Mouse (Mus musculus) stomach, postnatal 0 days (tissue): ENCODE data around the gene Dhcr24. TPM values are rescaled to one million over a fixed set of nuclear protein-coding genes. Genes with fewer than 3 reads are reported as not detected.

Experiments used
- ATAC-seq: fragments of 200-750 bp; cut with Nextera tagmentation; 2 replicates; pipeline ENCODE4 v1.8.0; 2017; ENCODE audit not compliant: low FRiP score, low TSS enrichment
- DNase-seq: peaks from one replicate; pipeline ENCODE4 v3.0.0-alpha.2; 2016; ENCODE audit warnings: low spot score
- H3K27ac ChIP-seq: fragments of 300-500 bp; sonication (generic); replicated peaks from 2 replicates; pipeline ENCODE4 v1.5.1; 2014; ENCODE audit warnings: mild to moderate bottlenecking, control low read depth
- H3K27me3 ChIP-seq: fragments of 300-500 bp; sonication (generic); 2 replicates; pipeline ENCODE4 v1.6.1; 2014; ENCODE audit warnings: low read length; ENCODE audit not compliant: control insufficient read depth, insufficient read depth
- H3K36me3 ChIP-seq: fragments of 300-500 bp; sonication (generic); 2 replicates; pipeline ENCODE4 v1.6.1; 2014; ENCODE audit warnings: low read length, mixed read lengths; ENCODE audit not compliant: control insufficient read depth, insufficient read depth
- H3K4me1 ChIP-seq: fragments of 300-500 bp; sonication (generic); replicated peaks from 2 replicates; pipeline ENCODE4 v1.6.1; 2014; ENCODE audit warnings: antibody characterized with exemption; ENCODE audit not compliant: control insufficient read depth, insufficient read depth
- H3K4me2 ChIP-seq: fragments of 300-500 bp; sonication (generic); replicated peaks from 2 replicates; pipeline ENCODE4 v1.6.1; 2014; ENCODE audit warnings: low read depth, mild to moderate bottlenecking, control low read depth, moderate library complexity
- H3K4me3 ChIP-seq: fragments of 300-500 bp; sonication (generic); 2 replicates; pipeline ENCODE4 v1.5.1; 2014; ENCODE audit warnings: low read depth, low read length, control low read depth
- H3K9ac ChIP-seq: fragments of 300-500 bp; sonication (generic); 2 replicates; pipeline ENCODE4 v1.6.1; 2014; ENCODE audit warnings: mild to moderate bottlenecking, low read length, control low read depth, mixed read lengths
- H3K9me3 ChIP-seq: fragments of 300-500 bp; sonication (generic); 2 replicates; pipeline ENCODE4 v1.6.1; 2016; ENCODE audit warnings: low read length; ENCODE audit not compliant: control insufficient read depth
- CTCF ChIP-seq: IDR thresholded peaks from 2 replicates; pipeline ENCODE4 v1.5.1; 2016; ENCODE audit warnings: antibody characterized with exemption, low read depth, mild to moderate bottlenecking, moderate library complexity
- EP300 ChIP-seq: optimal IDR thresholded peaks from 2 replicates; pipeline ENCODE3; 2016; ENCODE audit warnings: antibody characterized with exemption
- WGBS: fragments of 180-500 bp; shearing (Covaris S2); extraction: QIAGEN DNeasy Blood & Tissue Kit; methylation state at CpG from one replicate; pipeline ENCODE4 v1.1.7; 2014; 5-methylcytosine and 5-hydroxymethylcytosine counted together
- polyA plus RNA-seq: library from polyadenylated mRNA; unstranded; fragments of >200 nt; fragmentation: Nextera tagmentation; extraction: Ambion mirVana; gene quantifications from 2 replicates; pipeline ENCODE4 v1.2.1, GENCODE M21; 2015

The Dhcr24 gene
- polyA plus RNA-seq, 1 experiment from 2014 or later = 7.1 TPM

DNA sequence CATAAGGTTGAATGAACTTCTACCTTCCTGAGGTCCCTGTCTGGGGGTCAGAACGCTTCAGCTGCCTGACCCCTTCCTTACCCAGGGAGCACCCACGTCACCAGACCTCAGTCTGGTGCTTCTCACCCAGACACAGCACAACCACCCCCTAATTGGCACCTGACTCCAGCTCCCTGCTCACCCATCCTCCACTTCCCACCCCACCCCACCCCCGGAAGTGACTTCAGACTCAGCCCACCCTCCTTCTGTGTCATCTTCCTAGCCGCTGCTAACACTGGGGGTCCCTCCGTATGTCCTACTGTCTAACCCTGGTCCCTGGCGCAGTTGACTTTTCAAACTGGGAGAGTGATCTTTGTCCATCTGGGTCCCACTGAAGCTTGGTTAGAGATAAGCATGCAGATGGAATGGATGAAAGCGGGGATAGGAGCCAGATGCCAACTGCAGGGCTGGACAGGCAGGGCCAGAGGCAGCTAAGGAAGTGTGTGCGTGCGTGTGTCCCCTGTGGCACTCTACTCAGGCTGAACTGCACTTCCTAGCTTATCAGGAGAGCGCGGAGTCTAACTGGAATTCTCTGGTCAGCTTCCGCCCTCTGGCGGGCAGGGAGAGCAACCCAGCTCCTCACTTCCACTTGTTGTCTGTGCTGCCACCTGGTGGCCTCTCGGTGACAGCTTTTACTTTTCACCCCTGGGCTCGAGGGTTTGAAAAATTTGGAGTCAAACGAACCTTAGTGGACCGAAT lies 31.3 kb upstream of the Dhcr24 start:
- ATAC-seq = peak; percentile 88
- TF ChIP-seq EP300 = no peak
- TF ChIP-seq CTCF = peak; percentile 100
- no peaks in the 10 kb centered on the region for H3K9me3 ChIP-seq
- H3K4me1 ChIP-seq = no peaks in the 10 kb centered on the region
- H3K36me3 ChIP-seq = no peaks in the 10 kb centered on the region
- H3K27me3 ChIP-seq = no peaks in the 10 kb centered on the region
- WGBS = 15% methylated on average over 17 of the region's 17 CpGs
- no peak overlapping the region for H3K4me3 ChIP-seq
- peak overlapping the region; percentile 31 for H3K4me2 ChIP-seq
- H3K9ac ChIP-seq = no peak overlapping the region
- DNase-seq = peak; percentile 93
- no peak overlapping the region for H3K27ac ChIP-seq

DNA sequence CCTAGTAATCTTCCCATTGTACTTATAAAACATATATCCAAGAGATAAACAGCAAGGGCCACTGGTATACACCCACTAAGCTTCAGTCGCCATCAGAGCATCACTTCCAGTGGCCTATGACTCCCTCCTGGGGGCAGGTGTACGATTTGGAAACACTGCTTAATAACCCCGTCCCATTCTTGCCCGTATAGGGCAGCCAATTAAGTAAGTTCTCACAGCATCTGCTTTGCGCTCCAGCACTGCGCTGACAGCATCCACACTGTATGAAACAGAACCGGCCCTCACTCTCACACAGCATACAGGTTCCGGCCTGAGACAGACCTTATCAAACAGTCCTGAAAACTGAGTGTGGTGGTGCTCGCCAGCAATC lies 30.7 kb upstream of the Dhcr24 start:
- whole genome bisulfite sequencing = 67% methylated on average over 9 of the region's 9 CpGs
- H3K27ac ChIP-seq = no peak overlapping the region
- H3K9me3 ChIP-seq = no peaks in the 10 kb centered on the region
- no peak overlapping the region for H3K9ac ChIP-seq
- H3K27me3 ChIP-seq = no peaks in the 10 kb centered on the region
- ATAC-seq = peak; percentile 31; the same call in 1 of the 2 replicates
- H3K4me1 ChIP-seq = no peaks in the 10 kb centered on the region
- no peak overlapping the region for H3K4me2 ChIP-seq
- H3K36me3 ChIP-seq = no peaks in the 10 kb centered on the region
- H3K4me3 ChIP-seq = no peak overlapping the region
- TF ChIP-seq CTCF (no peak), EP300 (no peak)
- DNase-seq = no peak

GRCm38 (mm10) chr4:106533421-106534080 lies 27.3 kb upstream of the Dhcr24 start:
- no peaks in the 10 kb centered on the region for H3K9me3 ChIP-seq

DNA sequence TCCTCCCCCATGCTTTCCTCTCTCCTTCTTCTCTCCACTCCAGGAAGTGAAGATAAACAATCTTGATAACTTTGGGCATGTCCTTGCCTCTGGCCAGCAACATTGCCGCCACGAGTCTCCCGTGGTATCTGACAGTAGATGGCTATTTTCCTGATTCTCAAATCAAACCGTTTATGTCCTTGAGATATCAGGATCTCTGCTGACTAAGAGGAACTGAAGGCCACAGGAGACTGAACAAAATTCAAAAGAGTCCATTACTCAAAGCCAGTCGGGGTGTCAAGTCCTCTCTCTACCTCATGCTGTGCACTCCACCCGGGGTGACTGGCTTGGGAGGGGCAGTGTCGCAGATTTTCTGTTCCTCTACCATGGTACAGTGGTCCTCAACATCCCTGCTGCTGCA lies 26.6 kb upstream of the Dhcr24 start:
- Histone ChIP-seq H3K4me1 (no peaks in the 10 kb centered on the region), H3K9ac (no peak overlapping the region), H3K27ac (no peak overlapping the region), H3K27me3 (no peaks in the 10 kb centered on the region), H3K4me3 (no peak overlapping the region), H3K9me3 (no peaks in the 10 kb centered on the region), H3K36me3 (no peaks in the 10 kb centered on the region), H3K4me2 (no peak overlapping the region)
- TF ChIP-seq EP300 (no peak), CTCF (no peak)
- ATAC-seq (no peak), DNase-seq (no peak)
- WGBS = 45% methylated on average over 7 of the region's 7 CpGs

More at GRCm38 (mm10) chr4:106533421-106534080, 27.3 kb upstream of the Dhcr24 start:
- DNase-seq (no peak), ATAC-seq (no peak)
- TF ChIP-seq EP300 (no peak), CTCF (peak; percentile 70)
- WGBS = 40% methylated on average over 7 of the region's 7 CpGs
- Histone ChIP-seq H3K4me2 (no peak overlapping the region), H3K4me1 (no peaks in the 10 kb centered on the region), H3K27me3 (no peaks in the 10 kb centered on the region), H3K36me3 (no peaks in the 10 kb centered on the region), H3K27ac (no peak overlapping the region), H3K4me3 (no peak overlapping the region), H3K9ac (no peak overlapping the region)

DNA sequence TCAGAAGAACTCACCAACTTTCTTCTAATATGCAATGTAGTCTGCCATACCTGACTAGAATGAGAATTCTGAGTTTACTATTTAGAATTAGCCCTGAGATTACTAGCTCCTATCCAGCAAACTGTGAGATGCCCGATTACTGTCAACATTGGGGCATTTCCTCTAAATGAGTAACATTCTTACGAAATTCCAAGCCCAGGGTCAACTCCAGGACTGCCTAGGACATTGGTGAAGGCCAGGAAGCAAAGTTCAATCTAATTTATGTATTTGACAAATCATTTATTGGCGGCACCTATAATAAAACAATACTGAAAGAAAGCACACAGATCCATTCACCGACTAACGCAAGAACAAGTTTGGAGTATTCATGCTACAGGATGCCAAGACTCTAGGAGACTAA lies 21.1 kb upstream of the Dhcr24 start:
- Histone ChIP-seq H3K9ac (no peak overlapping the region), H3K27ac (no peak overlapping the region), H3K4me2 (no peak overlapping the region), H3K4me3 (no peak overlapping the region), H3K4me1 (no peaks in the 10 kb centered on the region), H3K36me3 (no peaks in the 10 kb centered on the region), H3K27me3 (no peaks in the 10 kb centered on the region), H3K9me3 (no peaks in the 10 kb centered on the region)
- TF ChIP-seq CTCF (no peak), EP300 (no peak)
- WGBS = 90% methylated on average over 5 of the region's 5 CpGs
- DNase-seq (no peak), ATAC-seq (no peak)

DNA sequence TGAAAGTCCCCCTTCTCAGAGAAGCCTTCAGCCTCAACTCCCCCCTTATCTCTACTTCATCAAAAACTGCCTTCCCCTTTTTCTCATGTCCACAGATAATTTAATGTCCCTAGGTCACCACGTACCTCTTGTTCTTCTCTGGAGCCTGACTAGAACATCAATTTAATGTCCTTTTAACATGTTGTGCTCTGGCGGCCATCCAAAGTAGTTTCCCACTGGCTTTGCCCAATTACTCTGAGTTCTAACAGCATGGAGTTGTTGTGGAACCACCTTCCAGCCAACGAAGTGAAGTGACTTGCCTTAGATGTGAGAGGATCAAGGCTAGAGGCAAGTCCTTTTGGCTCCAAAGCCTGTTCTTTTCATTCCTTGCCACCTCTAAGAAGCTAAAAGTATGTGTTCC lies 19.3 kb upstream of the Dhcr24 start:
- TF ChIP-seq EP300 = no peak
- TF ChIP-seq CTCF = no peak
- WGBS = 57% methylated on average over 3 of the region's 3 CpGs
- no peaks in the 10 kb centered on the region for H3K36me3 ChIP-seq
- H3K4me1 ChIP-seq = no peaks in the 10 kb centered on the region
- DNase-seq (no peak), ATAC-seq (no peak)
- H3K27ac ChIP-seq = no peak overlapping the region
- no peak overlapping the region for H3K4me3 ChIP-seq
- no peaks in the 10 kb centered on the region for H3K27me3 ChIP-seq
- H3K4me2 ChIP-seq = no peak overlapping the region
- no peaks in the 10 kb centered on the region for H3K9me3 ChIP-seq
- no peak overlapping the region for H3K9ac ChIP-seq
